Mouse (Mus musculus) brain, embryonic 18.5 days (tissue): ENCODE measurements around the gene Olfr1259.
"Not testable (repeated sequence)": the region's sequence is repeated elsewhere in the genome, so short reads cannot be mapped to it uniquely, and the experiment has no call there.

Experiments
- DNase-seq: peaks from one replicate; pipeline ENCODE4 v3.0.0-alpha.2; 2012; ENCODE audit warnings: low read depth, low spot score

Gene Olfr1259

GRCm38 (mm10) chr2:89948564-89948963 lies at the start of gene Olfr1259:
Gene Olfr1259, minus strand, starts transcription at chr2:89948664.
- DNase-seq: no peak

- no peak for DNase-seq
Observed at GRCm38 (mm10) chr2:89990921-89991320, 42.5 kb upstream of the Olfr1259 start, which contains the start of gene Olfr1261. Gene Olfr1261, plus strand, starts transcription at chr2:89991221.

- no peak for DNase-seq
Observed at GRCm38 (mm10) chr2:89977709-89978108, 29.2 kb upstream of the Olfr1259 start.

DNA sequence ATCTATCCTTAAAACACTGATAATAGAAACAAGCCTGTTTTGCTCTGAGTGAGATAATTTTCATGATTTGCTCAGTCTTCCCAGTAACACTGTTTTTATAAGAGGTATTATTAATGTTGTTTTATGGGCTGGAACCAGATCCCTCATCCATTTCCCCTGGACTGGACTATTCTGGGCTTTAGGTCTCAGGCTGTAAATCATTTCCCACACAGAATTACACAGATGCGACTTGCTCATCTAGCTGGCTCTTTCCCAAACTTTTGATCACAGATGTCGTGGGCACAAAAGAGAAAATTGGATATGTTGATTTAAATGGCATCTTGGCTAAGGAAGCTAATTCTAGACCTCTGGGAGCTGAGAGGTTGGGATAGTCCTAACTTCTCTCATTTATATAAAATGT lies 25.7 kb upstream of the Olfr1259 start, which contains the start of gene Olfr1260:
Gene Olfr1260 (plus strand): TSS at position 157 of the 400 bp plus-strand sequence.
- DNase-seq: no peak

- no peak for DNase-seq
Observed at GRCm38 (mm10) chr2:89927009-89927408, 21.5 kb downstream of the Olfr1259 start, which contains the start of gene Olfr1258. Gene Olfr1258, plus strand, starts transcription at chr2:89927309.

DNA sequence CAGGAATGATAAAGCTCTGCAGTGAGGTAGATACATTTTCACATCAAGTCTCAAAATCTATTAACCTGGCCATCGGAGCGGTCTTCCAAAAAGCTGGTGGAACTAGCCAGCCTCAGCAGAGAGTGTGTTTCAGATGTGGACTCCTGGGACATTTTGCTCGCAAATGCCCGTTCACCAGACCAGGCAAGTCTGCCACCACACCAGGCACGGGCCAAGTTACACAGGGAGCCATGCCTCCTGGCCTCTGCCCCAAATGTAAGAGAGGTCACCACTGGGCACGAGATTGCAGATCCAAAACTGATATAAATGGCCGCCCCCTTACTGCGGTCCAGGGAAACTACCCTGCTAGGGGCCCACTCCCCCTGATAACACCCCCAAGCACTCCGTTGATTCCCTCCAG lies 35.8 kb downstream of the Olfr1259 start:
- DNase-seq: not testable (repeated sequence)
